Mouse (Mus musculus): ENCODE measurements at regions not wholly inside any gene's neighbourhood (a gene's known extent, or its start where the extent isn't known, plus 50 kb on each side); places are given as distances from the start of the nearest gene placed in this dataset.

DNA sequence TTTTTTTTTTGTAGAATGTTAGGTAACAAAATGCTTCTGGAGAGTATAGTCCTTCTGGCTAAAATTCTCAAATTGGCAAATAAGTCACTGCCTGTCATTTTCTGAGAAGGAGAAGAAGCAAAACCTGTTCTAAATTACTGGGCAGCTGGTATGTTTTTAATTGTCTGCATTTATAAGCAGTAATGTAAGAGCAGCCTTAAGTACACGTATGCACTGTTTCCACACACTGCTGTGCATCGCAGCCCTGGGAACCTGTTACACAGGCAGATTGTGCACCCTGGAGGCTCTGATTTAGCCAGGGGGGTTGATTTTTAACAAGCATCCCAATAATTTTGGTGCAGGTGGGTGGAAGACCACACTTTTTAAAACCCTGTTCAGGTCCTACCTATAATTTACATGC, 236.2 kb downstream of the Hace1 start:
- TF ChIP-seq POLR2A (IDR thresholded peaks at IDR 0.05; ENCODE audit: control insufficient read depth, low read depth, low read length) (no peak), CTCF (IDR thresholded peaks at IDR 0.05; ENCODE audit: control insufficient read depth, insufficient read depth, insufficient replicate concordance, low read depth, low read length) (no peak)
